Mouse (Mus musculus) cortical plate, adult 2 months (tissue): Measurements from ENCODE around the gene Psmd4. TPM values are rescaled to one million over a fixed set of nuclear protein-coding genes. Genes with fewer than 3 reads are reported as not detected.

ENCODE experiments used
- H3K27ac ChIP-seq: fragments of 200-500 bp; 2 replicates; pipeline ENCODE4 v1.5.1; 2012; ENCODE audit warnings: low read length, control low read depth, inconsistent platforms; ENCODE audit not compliant: insufficient read depth
- H3K4me1 ChIP-seq: fragments of 200-500 bp; 2 replicates; pipeline ENCODE4 v1.6.1; 2011; ENCODE audit warnings: low read length; ENCODE audit not compliant: control insufficient read depth, insufficient read depth
- H3K4me3 ChIP-seq: fragments of 200-500 bp; 2 replicates; pipeline ENCODE4 v1.5.1; 2011; ENCODE audit warnings: mild to moderate bottlenecking, low read length, control low read depth; ENCODE audit not compliant: insufficient read depth
- CTCF ChIP-seq: fragments of 200-500 bp; IDR thresholded peaks from 2 replicates; pipeline ENCODE4 v1.5.1; 2011; ENCODE audit warnings: mild to moderate bottlenecking, control low read depth, low read length; ENCODE audit not compliant: insufficient read depth; ENCODE audit errors: extremely low read depth
- POLR2A ChIP-seq: fragments of 200-500 bp; IDR thresholded peaks from 2 replicates; pipeline ENCODE4 v1.6.1; 2011; ENCODE audit warnings: mild to moderate bottlenecking, low read length, control low read depth; ENCODE audit not compliant: insufficient read depth; ENCODE audit errors: extremely low read depth
- polyA plus RNA-seq: library from polyadenylated mRNA; depleted of rRNA; stranded (reverse); fragments of >200 nt; gene quantifications from 2 replicates; pipeline ENCODE4 v1.2.3, GENCODE M21; 2012

Psmd4 gene
- polyA plus RNA-seq, 1 experiment: 203 TPM

- peak overlapping the region; percentile 71 for H3K4me3 ChIP-seq
- TF ChIP-seq POLR2A (no peak), CTCF (no peak)
- peaks cover 2% of the 10 kb centered on the region; the same call in 1 of the 2 replicates for H3K4me1 ChIP-seq
- H3K27ac ChIP-seq: peak overlapping the region; percentile 24; the same call in 1 of the 2 replicates
Observed at GRCm38 (mm10) chr3:95014428-95015151, 27.8 kb downstream of the Psmd4 start.

- H3K27ac ChIP-seq: no peak overlapping the region
- peak overlapping the region; percentile 71 for H3K4me3 ChIP-seq
- TF ChIP-seq POLR2A: no peak
- TF ChIP-seq CTCF: no peak
- peaks cover 2% of the 10 kb centered on the region; the same call in 1 of the 2 replicates for H3K4me1 ChIP-seq
Observed at GRCm38 (mm10) chr3:95013699-95014427, 28.6 kb downstream of the Psmd4 start.

GRCm38 (mm10) chr3:95012982-95013381 lies 29.4 kb downstream of the Psmd4 start:
- Histone ChIP-seq H3K4me3 (no peak overlapping the region), H3K27ac (no peak overlapping the region), H3K4me1 (peaks cover 2% of the 10 kb centered on the region; the same call in 1 of the 2 replicates)
- TF ChIP-seq POLR2A: no peak
- no peak for TF ChIP-seq CTCF

- Histone ChIP-seq H3K4me1 (no peaks in the 10 kb centered on the region), H3K27ac (no peak overlapping the region), H3K4me3 (no peak overlapping the region)
- no peak for TF ChIP-seq POLR2A
- no peak for TF ChIP-seq CTCF
Observed at GRCm38 (mm10) chr3:95010396-95010795, 32.0 kb downstream of the Psmd4 start.

- Histone ChIP-seq H3K27ac (no peak overlapping the region), H3K4me3 (no peak overlapping the region), H3K4me1 (no peaks in the 10 kb centered on the region)
- no peak for TF ChIP-seq CTCF
- TF ChIP-seq POLR2A: no peak; the same call in 1 of the 2 replicates
Observed at GRCm38 (mm10) chr3:95007706-95008105, 34.7 kb downstream of the Psmd4 start.

- no peak overlapping the region for H3K27ac ChIP-seq
- TF ChIP-seq CTCF: no peak
- no peak for TF ChIP-seq POLR2A
- H3K4me3 ChIP-seq: no peak overlapping the region
- no peaks in the 10 kb centered on the region for H3K4me1 ChIP-seq
Observed at GRCm38 (mm10) chr3:95005651-95006050, 36.8 kb downstream of the Psmd4 start.

- no peaks in the 10 kb centered on the region for H3K4me1 ChIP-seq
- no peak overlapping the region for H3K27ac ChIP-seq
- no peak for TF ChIP-seq POLR2A
- TF ChIP-seq CTCF: no peak
- no peak overlapping the region for H3K4me3 ChIP-seq
Observed at GRCm38 (mm10) chr3:95003273-95003672, 39.1 kb downstream of the Psmd4 start.

- no peaks in the 10 kb centered on the region for H3K4me1 ChIP-seq
- H3K4me3 ChIP-seq: no peak overlapping the region
- H3K27ac ChIP-seq: no peak overlapping the region
- no peak for TF ChIP-seq CTCF
- no peak for TF ChIP-seq POLR2A
Observed at GRCm38 (mm10) chr3:95002569-95002968, 39.8 kb downstream of the Psmd4 start.

- no peak overlapping the region for H3K27ac ChIP-seq
- no peaks in the 10 kb centered on the region for H3K4me1 ChIP-seq
- TF ChIP-seq POLR2A (no peak), CTCF (peak; percentile 89)
- no peak overlapping the region for H3K4me3 ChIP-seq
Observed at GRCm38 (mm10) chr3:94996946-94997345, 45.5 kb downstream of the Psmd4 start.
